In the genomic region with DNA sequence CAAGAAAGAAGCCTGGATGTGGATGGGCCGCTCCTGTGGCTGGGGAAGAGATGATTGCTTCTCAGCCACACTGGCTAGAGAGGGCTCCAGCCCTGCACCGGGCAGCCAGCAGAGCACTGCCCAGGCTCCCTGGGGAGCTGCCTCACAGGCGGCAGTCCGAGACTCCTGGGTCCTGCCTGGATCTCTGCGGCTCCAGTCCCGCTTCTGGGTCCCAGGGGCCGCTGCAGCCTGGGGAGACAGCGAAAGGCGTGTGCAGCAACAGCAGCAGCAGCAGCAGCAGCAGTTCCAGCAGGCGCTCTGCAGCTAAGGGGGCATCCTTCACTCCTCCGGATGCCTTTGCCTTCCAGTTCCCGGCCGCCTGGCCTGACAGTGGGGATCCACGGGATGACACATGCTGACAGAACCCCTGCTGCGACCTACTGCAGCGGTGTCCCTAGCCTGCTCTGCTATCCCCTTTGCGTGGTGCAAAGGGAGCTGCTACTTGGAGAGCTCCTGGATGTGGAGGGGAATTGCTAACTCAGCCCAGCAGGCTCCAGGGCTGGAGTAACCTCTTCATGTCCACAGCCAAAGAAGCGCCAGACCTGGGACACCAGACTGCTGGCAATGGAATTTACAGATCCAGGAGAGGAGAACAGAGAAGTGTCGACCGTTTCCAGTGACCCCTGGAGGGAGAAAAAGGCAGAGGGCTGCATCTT, we compare ENCODE assay signal across 8 mouse cellular contexts.
DNase-seq lines count a peak whose midpoint lies in the region; ATAC-seq and TF ChIP-seq lines count a peak whose summit lies in the region.

No protein-coding gene starts in this region.

- H3K36me3 ChIP-seq in lung, postnatal 0 days (ENCODE audit: insufficient read depth, low read length) = no peaks in the 10 kb centered on the region
- no peaks in the 10 kb centered on the region for H3K36me3 ChIP-seq in heart, postnatal 0 days (replicated peaks; ENCODE audit: control insufficient read depth, insufficient read depth, low read length)
- H3K36me3 ChIP-seq in limb, embryonic 15.5 days = no peaks in the 10 kb centered on the region
- H3K36me3 ChIP-seq in neural tube, embryonic 15.5 days = no peaks in the 10 kb centered on the region

- H3K4me2 ChIP-seq in lung, postnatal 0 days (replicated peaks; ENCODE audit: low read depth, low read length) = no peak overlapping the region
- peak overlapping the region; percentile 35 for H3K4me2 ChIP-seq in heart, postnatal 0 days (ENCODE audit: low read depth, low read length)
- H3K4me2 ChIP-seq in limb, embryonic 15.5 days = peak overlapping the region; percentile 49
- peak overlapping the region; percentile 68 for H3K4me2 ChIP-seq in neural tube, embryonic 15.5 days

- no peak for TF ChIP-seq EP300 in lung, postnatal 0 days (IDR thresholded peaks at IDR 0.05)
- no peak for TF ChIP-seq EP300 in heart, postnatal 0 days (IDR thresholded peaks at IDR 0.05; ENCODE audit: low read depth)

- H3K9ac ChIP-seq in lung, postnatal 0 days (replicated peaks; ENCODE audit: low read depth) = no peak overlapping the region
- H3K9ac ChIP-seq in heart, postnatal 0 days (replicated peaks; ENCODE audit: low read depth, low read length) = no peak overlapping the region
- H3K9ac ChIP-seq in limb, embryonic 15.5 days = no peak overlapping the region
- H3K9ac ChIP-seq in neural tube, embryonic 15.5 days (replicated peaks) = peak overlapping the region; percentile 42

- H3K27me3 ChIP-seq in lung, postnatal 0 days (replicated peaks; ENCODE audit: insufficient read depth, low read length) = no peaks in the 10 kb centered on the region
- 0 out of 2 replicates have a peak, but pooled peaks cover 14% of the 10 kb centered on the region for H3K27me3 ChIP-seq in heart, postnatal 0 days (ENCODE audit: control insufficient read depth, insufficient read depth, low read length)
- no peaks in the 10 kb centered on the region for H3K27me3 ChIP-seq in limb, embryonic 15.5 days
- H3K27me3 ChIP-seq in neural tube, embryonic 15.5 days (replicated peaks) = no peaks in the 10 kb centered on the region

- 3% methylated on average over 20 of the region's 20 CpGs for WGBS in lung, postnatal 0 days
- 2% methylated on average over 20 of the region's 20 CpGs for WGBS in heart, postnatal 0 days
- 2% methylated on average over 20 of the region's 20 CpGs for WGBS in limb, embryonic 15.5 days
- WGBS in neural tube, embryonic 15.5 days = 3% methylated on average over 20 of the region's 20 CpGs

- DNase-seq in lung, postnatal 0 days (ENCODE audit: low spot score) = peak; percentile 7
- DNase-seq in lung, adult 18-20 months = no peak
- peak; percentile 61 for DNase-seq in embryo, embryonic 11 days
- DNase-seq in heart, postnatal 0 days (ENCODE audit: low spot score) = no peak
- no peak for DNase-seq in layer of hippocampus, adult 8-10 months (ENCODE audit: low spot score in 2 of 2)
- DNase-seq in thymus, postnatal 0 days (ENCODE audit: low spot score) = no peak

- H3K4me1 ChIP-seq in lung, postnatal 0 days (ENCODE audit: insufficient read depth, low read depth, low read length) = no peaks in the 10 kb centered on the region
- no peaks in the 10 kb centered on the region for H3K4me1 ChIP-seq in heart, postnatal 0 days (ENCODE audit: control insufficient read depth, insufficient read depth)
- H3K4me1 ChIP-seq in limb, embryonic 15.5 days = peaks cover 11% of the 10 kb centered on the region
- H3K4me1 ChIP-seq in neural tube, embryonic 15.5 days = peaks cover 12% of the 10 kb centered on the region

- ATAC-seq in lung, postnatal 0 days = no peak
- ATAC-seq in heart, postnatal 0 days (ENCODE audit: insufficient read depth, low read depth) = no peak
- ATAC-seq in limb, embryonic 15.5 days (ENCODE audit: insufficient number of reproducible peaks, low FRiP score, low TSS enrichment, low read depth) = no peak
- ATAC-seq in neural tube, embryonic 15.5 days (ENCODE audit: low FRiP score) = peak; percentile 58

- no peaks in the 10 kb centered on the region for H3K9me3 ChIP-seq in lung, postnatal 0 days (ENCODE audit: low read length)
- H3K9me3 ChIP-seq in heart, postnatal 0 days (replicated peaks; ENCODE audit: control insufficient read depth, low read length) = no peaks in the 10 kb centered on the region
- no peaks in the 10 kb centered on the region for H3K9me3 ChIP-seq in limb, embryonic 15.5 days
- H3K9me3 ChIP-seq in neural tube, embryonic 15.5 days (replicated peaks) = no peaks in the 10 kb centered on the region

- TF ChIP-seq CTCF in lung, postnatal 0 days (IDR thresholded peaks at IDR 0.05) = peak; percentile 42
- TF ChIP-seq CTCF in heart, postnatal 0 days (IDR thresholded peaks at IDR 0.05; ENCODE audit: low read depth) = no peak

- H3K27ac ChIP-seq in lung, postnatal 0 days (ENCODE audit: low read length) = no peak overlapping the region
- no peak overlapping the region for H3K27ac ChIP-seq in heart, postnatal 0 days (ENCODE audit: low read depth)
- H3K27ac ChIP-seq in limb, embryonic 15.5 days = no peak overlapping the region
- peak overlapping the region; percentile 42; the same call in 1 of the 2 replicates for H3K27ac ChIP-seq in neural tube, embryonic 15.5 days (replicated peaks)

- no peak overlapping the region for H3K4me3 ChIP-seq in lung, postnatal 0 days (ENCODE audit: low read depth, low read length)
- 0 out of 2 replicates have a peak overlapping the region, but pooled peaks have one; percentile 5 for H3K4me3 ChIP-seq in heart, postnatal 0 days (ENCODE audit: low read depth, low read length)
- peak overlapping the region; percentile 19 for H3K4me3 ChIP-seq in limb, embryonic 15.5 days
- peak overlapping the region; percentile 38 for H3K4me3 ChIP-seq in neural tube, embryonic 15.5 days (replicated peaks)

Comparison
In these comparisons a context has a peak if more than half of its experiments do, and no peak if none do; other contexts are left out.
1. DNase-seq: peak in lung, postnatal 0 days (single experiment) and embryo, embryonic 11 days (single experiment); none in lung, adult 18-20 months (0 of 2), heart, postnatal 0 days (single experiment), layer of hippocampus, adult 8-10 months (0 of 2) and thymus, postnatal 0 days (single experiment).